Mouse (Mus musculus) neural tube, embryonic 12.5 days (tissue): ENCODE measurements at regions not wholly inside any gene's neighbourhood (a gene's known extent, or its start where the extent isn't known, plus 50 kb on each side); places are given as distances from the start of the nearest gene placed in this dataset.

Source experiments
- ATAC-seq: fragments of 200-750 bp; cut with Nextera tagmentation; 2 replicates; pipeline ENCODE4 v1.8.0; 2017; ENCODE audit warnings: low read depth, mild to moderate bottlenecking, moderate TSS enrichment, moderate library complexity; ENCODE audit not compliant: low FRiP score
- H3K27ac ChIP-seq: fragments of 300-500 bp; sonication (generic); 2 replicates; pipeline ENCODE4 v1.5.1; 2016
- H3K27me3 ChIP-seq: fragments of 300-500 bp; sonication (generic); replicated peaks from 2 replicates; pipeline ENCODE4 v1.6.1; 2016; ENCODE audit warnings: mild to moderate bottlenecking
- H3K36me3 ChIP-seq: fragments of 300-500 bp; sonication (generic); 2 replicates; pipeline ENCODE4 v1.6.1; 2016; ENCODE audit warnings: mild to moderate bottlenecking
- H3K4me1 ChIP-seq: fragments of 300-500 bp; sonication (generic); 2 replicates; pipeline ENCODE4 v1.6.1; 2016
- H3K4me2 ChIP-seq: fragments of 300-500 bp; sonication (generic); replicated peaks from 2 replicates; pipeline ENCODE4 v1.6.1; 2016; ENCODE audit warnings: mild to moderate bottlenecking
- H3K4me3 ChIP-seq: fragments of 300-500 bp; sonication (generic); 2 replicates; pipeline ENCODE4 v1.5.1; 2016
- H3K9ac ChIP-seq: fragments of 300-500 bp; sonication (generic); 2 replicates; pipeline ENCODE4 v1.6.1; 2016; ENCODE audit warnings: mild to moderate bottlenecking
- H3K9me3 ChIP-seq: fragments of 300-500 bp; sonication (generic); 2 replicates; pipeline ENCODE4 v1.6.1; 2016; ENCODE audit warnings: mild to moderate bottlenecking
- WGBS: fragments of 180-500 bp; shearing (Covaris S2); methylation state at CpG from one replicate; pipeline ENCODE4 v1.1.7; 2016; 5-methylcytosine and 5-hydroxymethylcytosine counted together

DNA sequence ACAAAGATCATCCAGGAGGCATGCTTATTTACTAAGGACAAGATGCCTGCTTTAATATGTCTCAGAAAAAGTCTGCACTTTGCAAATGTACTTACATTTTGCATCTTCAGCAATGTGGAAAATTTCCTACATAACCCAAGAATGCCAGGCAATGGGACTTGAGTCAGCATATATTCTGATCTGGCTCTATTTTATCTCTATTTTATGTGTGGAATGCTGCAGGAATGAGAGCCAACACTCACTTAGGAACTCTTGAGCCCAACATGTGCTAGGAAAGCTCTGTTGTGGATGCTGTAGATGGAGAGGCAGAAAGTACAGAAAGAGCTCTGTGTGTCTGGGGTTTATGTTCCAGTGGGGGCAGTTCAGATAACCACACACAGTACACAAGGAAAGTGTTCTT, 99.0 kb upstream of the Cd93 start:
- Histone ChIP-seq H3K4me2 (no peak overlapping the region), H3K4me3 (no peak overlapping the region), H3K9ac (no peak overlapping the region), H3K27me3 (no peaks in the 10 kb centered on the region), H3K27ac (no peak overlapping the region), H3K36me3 (no peaks in the 10 kb centered on the region), H3K9me3 (no peaks in the 10 kb centered on the region), H3K4me1 (no peaks in the 10 kb centered on the region)
- ATAC-seq = no peak

DNA sequence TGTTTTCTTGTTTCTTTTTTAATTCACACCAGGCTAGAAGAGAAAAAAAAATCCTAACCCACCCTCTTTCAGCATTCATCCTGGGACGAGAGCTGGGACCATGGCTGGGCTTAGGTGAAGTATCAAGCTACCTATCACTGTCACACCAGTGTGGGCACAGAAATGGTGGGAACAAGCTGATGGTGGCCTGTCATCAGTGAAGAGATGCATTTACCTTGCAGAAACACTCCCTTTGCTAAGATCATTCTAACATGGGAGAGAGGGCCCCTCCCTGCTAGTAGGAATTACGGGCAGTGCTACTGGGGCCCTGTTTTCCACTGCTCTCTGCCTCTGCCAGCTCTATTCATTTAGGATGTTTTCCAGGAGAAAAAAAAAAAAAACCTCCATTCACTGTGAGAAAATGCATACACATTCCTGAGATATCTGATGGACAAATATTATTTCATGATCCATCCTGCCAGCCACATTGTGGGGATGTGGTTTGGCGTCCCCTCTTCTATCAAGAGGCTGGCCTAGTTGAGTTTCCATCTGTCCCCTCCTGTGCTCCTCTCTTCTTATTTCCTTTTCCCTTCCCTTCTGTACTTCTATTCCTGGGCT, 94.6 kb upstream of the Cd93 start:
- no peak overlapping the region for H3K4me3 ChIP-seq
- no peak for ATAC-seq
- H3K4me1 ChIP-seq = no peaks in the 10 kb centered on the region
- no peak overlapping the region for H3K27ac ChIP-seq
- H3K9me3 ChIP-seq = no peaks in the 10 kb centered on the region
- WGBS = 88% methylated on average over 3 of the region's 3 CpGs
- H3K4me2 ChIP-seq = no peak overlapping the region
- no peaks in the 10 kb centered on the region for H3K27me3 ChIP-seq
- H3K36me3 ChIP-seq = no peaks in the 10 kb centered on the region
- H3K9ac ChIP-seq = no peak overlapping the region

DNA sequence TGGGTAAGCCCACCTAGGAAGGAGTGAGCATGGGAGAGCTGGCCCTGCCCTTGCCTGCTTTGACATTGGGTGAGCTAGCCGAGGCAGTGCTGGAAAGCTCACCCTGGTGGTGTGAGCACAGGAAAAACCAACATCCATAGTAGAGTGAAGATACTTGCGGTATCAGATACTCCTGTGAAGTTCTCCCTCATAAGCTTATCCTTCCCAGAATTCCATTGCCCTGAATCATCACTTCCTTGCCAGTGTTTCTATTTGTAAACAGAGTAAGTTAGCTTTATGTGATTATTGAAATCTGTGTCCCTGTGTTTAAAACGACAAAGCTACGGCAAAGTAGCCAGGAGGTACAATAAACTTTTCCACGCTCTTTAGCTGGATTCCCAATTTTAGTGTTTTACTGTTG, 93.9 kb upstream of the Cd93 start:
- Histone ChIP-seq H3K27me3 (no peaks in the 10 kb centered on the region), H3K4me1 (no peaks in the 10 kb centered on the region), H3K27ac (no peak overlapping the region), H3K4me2 (no peak overlapping the region), H3K9me3 (no peaks in the 10 kb centered on the region), H3K36me3 (no peaks in the 10 kb centered on the region), H3K4me3 (no peak overlapping the region), H3K9ac (no peak overlapping the region)
- 86% methylated on average over 5 of the region's 5 CpGs for WGBS
- ATAC-seq = no peak

DNA sequence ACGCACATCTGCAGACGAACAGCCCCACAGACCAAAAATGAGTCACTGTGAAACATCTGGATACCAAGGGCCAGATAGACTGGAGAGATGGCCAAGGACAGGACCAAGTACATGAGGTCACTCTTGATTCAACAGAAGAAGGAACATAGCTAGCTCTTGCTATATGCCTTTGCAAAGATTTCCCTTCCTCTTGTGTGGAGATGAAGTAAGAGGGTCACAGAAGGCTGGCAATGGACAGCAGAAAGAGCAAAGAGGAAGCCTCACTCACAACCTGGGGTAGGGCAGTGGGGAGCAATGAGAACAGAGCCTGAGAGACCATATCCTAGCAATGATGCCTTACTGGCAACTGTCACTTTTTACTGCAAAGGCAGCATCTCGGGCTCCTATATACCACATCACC, 93.2 kb upstream of the Cd93 start:
- no peak overlapping the region for H3K4me3 ChIP-seq
- no peaks in the 10 kb centered on the region for H3K27me3 ChIP-seq
- no peaks in the 10 kb centered on the region for H3K4me1 ChIP-seq
- no peaks in the 10 kb centered on the region for H3K36me3 ChIP-seq
- H3K9ac ChIP-seq = no peak overlapping the region
- no peak for ATAC-seq
- no peaks in the 10 kb centered on the region for H3K9me3 ChIP-seq
- H3K27ac ChIP-seq = no peak overlapping the region
- H3K4me2 ChIP-seq = no peak overlapping the region
- WGBS = 87% methylated on average over 3 of the region's 3 CpGs

DNA sequence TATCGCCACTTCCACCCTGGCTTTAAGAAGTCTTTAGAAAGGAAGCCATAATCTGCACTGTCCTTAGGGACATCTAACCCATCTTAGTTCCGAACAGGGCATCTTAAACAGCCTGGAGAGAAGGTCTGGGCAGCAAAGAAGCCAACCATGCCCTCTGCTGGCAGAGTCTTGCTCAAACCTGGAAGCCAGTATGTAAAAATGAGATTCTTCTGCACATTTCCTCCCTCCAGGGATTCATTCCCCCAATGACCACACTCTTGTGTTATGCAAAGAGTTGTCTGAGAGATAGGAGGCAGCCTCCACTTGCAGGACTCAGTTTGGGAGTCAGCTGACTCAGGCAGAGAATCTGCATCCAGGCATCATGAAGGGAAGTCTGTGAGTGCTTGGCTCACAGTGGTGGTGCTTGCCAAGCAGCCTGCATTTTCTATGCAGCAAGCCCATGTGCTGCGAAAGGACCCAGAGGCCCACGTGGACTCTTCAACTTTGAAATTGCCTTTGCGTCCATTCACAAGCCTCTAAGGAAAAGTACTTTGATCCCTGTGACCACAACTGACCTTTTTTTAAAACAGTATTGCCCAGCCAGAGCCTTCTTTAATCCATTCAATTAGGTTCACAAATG, 92.3 kb upstream of the Cd93 start:
- Histone ChIP-seq H3K9ac (no peak overlapping the region), H3K27me3 (no peaks in the 10 kb centered on the region), H3K9me3 (no peaks in the 10 kb centered on the region), H3K4me3 (no peak overlapping the region), H3K4me1 (no peaks in the 10 kb centered on the region), H3K27ac (no peak overlapping the region), H3K4me2 (no peak overlapping the region), H3K36me3 (no peaks in the 10 kb centered on the region)
- ATAC-seq = no peak
- 55% methylated on average over 5 of the region's 5 CpGs for WGBS

DNA sequence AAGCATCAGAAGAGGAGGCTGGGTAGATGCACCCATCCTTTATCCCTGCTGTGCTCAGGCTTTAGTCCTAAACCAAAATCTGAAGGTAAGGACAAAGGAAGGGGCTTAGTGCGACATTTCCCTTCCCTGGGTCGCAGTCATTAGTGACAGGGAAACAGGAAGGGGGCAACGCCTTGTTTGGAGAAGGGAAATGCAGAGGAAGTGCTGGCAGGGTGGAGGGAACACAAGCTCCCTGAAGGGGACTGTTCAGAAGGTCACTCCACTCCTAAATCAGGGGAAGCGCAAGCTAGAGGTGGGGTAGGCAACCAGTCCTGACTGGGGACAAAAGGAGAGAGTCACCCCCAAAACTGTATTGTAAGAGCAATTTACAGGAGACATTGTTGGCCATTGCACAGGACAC, 88.7 kb upstream of the Cd93 start:
- no peaks in the 10 kb centered on the region for H3K36me3 ChIP-seq
- H3K4me1 ChIP-seq = no peaks in the 10 kb centered on the region
- H3K4me2 ChIP-seq = no peak overlapping the region
- H3K4me3 ChIP-seq = no peak overlapping the region
- H3K27me3 ChIP-seq = no peaks in the 10 kb centered on the region
- H3K9ac ChIP-seq = no peak overlapping the region
- H3K9me3 ChIP-seq = no peaks in the 10 kb centered on the region
- no peak overlapping the region for H3K27ac ChIP-seq
- 62% methylated on average over 4 of the region's 4 CpGs for WGBS
- ATAC-seq = no peak

DNA sequence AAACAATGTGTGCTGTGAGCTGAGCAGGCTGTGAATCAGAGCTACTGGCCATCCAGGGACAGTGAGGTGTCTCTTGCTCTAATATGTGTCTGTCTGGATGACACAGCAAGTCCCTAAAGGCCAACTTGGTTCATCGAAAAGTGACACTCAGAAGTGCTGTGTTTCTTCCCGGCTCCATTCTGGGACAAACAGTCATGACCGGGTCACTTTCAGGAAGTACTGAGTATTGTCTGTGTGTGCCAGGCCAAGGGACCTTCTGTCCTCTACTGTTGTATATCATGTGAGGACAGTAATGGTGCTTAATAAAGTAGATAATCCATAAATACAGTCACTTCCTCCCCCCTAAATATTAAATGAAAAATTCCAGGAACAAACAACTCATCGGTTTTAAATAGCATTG, 87.2 kb upstream of the Cd93 start:
- Histone ChIP-seq H3K4me3 (no peak overlapping the region), H3K4me2 (no peak overlapping the region), H3K4me1 (no peaks in the 10 kb centered on the region), H3K9me3 (no peaks in the 10 kb centered on the region), H3K9ac (no peak overlapping the region), H3K27ac (no peak overlapping the region), H3K27me3 (no peaks in the 10 kb centered on the region), H3K36me3 (no peaks in the 10 kb centered on the region)
- ATAC-seq = no peak
- 70% methylated on average over 4 of the region's 4 CpGs for WGBS

DNA sequence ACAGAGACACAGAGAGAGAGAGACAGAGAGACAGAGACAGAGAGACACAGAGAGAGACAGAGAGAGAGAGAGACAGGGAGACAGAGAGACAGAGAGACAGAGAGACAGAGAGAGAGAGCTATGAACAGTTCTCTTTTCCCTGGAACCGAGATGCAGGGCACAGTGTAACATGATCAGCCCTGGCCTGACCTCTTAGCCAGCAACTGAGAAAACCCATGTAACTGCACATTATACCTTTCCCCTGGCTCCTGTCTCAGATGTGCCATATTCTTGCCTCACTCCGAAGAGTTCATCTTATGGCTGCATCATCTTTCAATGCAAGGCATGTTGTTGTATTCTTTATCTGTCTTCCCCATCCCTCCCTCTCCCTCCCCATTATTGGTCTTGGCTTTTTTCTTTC, 86.5 kb upstream of the Cd93 start:
- Histone ChIP-seq H3K27ac (no peak overlapping the region), H3K27me3 (no peaks in the 10 kb centered on the region), H3K9ac (no peak overlapping the region), H3K4me3 (no peak overlapping the region), H3K4me1 (no peaks in the 10 kb centered on the region), H3K36me3 (no peaks in the 10 kb centered on the region), H3K4me2 (no peak overlapping the region), H3K9me3 (no peaks in the 10 kb centered on the region)
- no peak for ATAC-seq
- whole genome bisulfite sequencing = 62% methylated on average over 2 of the region's 2 CpGs

DNA sequence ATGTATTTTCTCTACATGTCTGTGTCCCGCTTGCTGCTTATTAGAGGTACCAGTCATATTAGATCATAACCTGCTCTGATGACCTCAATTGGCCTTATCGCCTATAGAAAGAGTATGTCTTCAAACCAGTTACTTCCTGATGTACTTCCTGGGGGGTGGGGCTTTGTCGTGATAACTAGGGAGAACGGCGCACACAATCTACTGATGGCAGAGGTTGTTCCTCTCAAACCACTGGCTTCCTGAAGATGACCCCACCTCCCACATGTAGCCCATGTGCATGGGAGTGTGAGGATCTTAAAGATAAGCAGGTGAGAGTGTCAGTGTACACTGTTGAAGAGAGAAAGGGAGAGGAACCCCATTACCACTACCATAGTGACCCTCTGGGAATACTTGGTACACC, 84.4 kb upstream of the Cd93 start:
- Histone ChIP-seq H3K4me2 (no peak overlapping the region), H3K27ac (no peak overlapping the region), H3K36me3 (no peaks in the 10 kb centered on the region), H3K4me3 (no peak overlapping the region), H3K9me3 (no peaks in the 10 kb centered on the region), H3K9ac (no peak overlapping the region), H3K4me1 (no peaks in the 10 kb centered on the region), H3K27me3 (no peaks in the 10 kb centered on the region)
- ATAC-seq = no peak
- WGBS = 92% methylated on average over 5 of the region's 5 CpGs

DNA sequence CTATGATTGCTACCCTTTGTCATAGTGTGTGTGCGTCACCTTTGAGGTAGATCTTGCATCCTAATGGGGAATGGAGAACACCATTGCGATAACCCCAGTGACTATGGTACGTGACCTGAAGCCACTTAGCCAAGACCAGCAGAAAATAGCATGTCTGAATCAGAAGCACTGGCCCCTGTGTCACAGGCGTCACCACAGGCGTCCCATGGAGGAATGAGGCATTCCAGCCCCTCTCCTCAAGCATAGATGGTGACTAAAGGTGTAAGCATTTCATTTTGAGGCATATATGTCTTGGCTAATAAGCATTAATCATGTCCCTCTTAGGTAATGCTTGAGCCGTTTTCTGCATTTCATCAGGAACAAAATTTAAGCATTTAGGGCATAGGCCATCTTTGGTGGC, 82.1 kb upstream of the Cd93 start:
- H3K27ac ChIP-seq = no peak overlapping the region
- no peaks in the 10 kb centered on the region for H3K27me3 ChIP-seq
- no peaks in the 10 kb centered on the region for H3K36me3 ChIP-seq
- no peak overlapping the region for H3K4me2 ChIP-seq
- no peak overlapping the region for H3K9ac ChIP-seq
- H3K4me3 ChIP-seq = no peak overlapping the region
- ATAC-seq = no peak
- WGBS = 89% methylated on average over 6 of the region's 6 CpGs
- no peaks in the 10 kb centered on the region for H3K4me1 ChIP-seq
- H3K9me3 ChIP-seq = no peaks in the 10 kb centered on the region

DNA sequence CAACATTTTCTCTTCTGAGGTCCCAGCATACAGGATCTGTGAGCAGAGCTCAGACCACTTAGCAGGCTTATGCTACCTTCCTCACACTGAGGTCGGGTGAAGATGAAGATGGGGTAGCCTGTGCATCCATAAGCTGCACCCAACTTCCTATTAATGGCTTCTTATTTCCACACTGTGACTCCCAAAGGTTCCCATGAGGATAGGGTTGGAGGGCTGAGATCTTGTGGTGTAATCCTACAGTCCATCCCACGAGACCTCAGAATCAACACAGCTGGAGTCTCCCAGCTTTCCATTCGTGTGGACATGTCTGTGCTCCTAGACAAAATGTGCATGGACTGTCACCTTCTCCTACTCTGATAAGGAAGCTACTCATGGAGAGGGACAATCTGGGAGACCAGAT, 80.0 kb upstream of the Cd93 start:
- ATAC-seq = no peak
- 85% methylated on average over 3 of the region's 3 CpGs for WGBS
- no peaks in the 10 kb centered on the region for H3K36me3 ChIP-seq

DNA sequence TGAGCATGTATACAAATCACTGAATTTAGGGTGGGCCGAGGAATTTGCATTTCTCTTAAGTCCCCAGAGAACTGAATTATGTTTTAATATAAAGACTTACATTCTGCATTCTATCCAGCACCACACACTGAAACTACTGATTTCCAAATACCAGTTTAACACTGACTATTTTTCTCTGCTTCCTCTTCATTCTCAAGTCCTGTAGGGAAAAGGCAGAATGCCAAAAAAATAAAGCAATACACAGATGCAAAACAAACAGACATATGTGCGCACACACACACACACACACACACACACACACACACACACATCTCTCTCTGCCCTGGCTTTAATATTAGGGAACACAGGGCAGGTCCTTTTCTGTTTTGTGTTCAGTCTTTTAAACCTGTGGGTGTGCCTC, 79.6 kb upstream of the Cd93 start:
- Histone ChIP-seq H3K9ac (no peak overlapping the region), H3K27ac (no peak overlapping the region), H3K4me1 (no peaks in the 10 kb centered on the region), H3K27me3 (no peaks in the 10 kb centered on the region), H3K9me3 (no peaks in the 10 kb centered on the region), H3K4me3 (no peak overlapping the region), H3K4me2 (no peak overlapping the region), H3K36me3 (no peaks in the 10 kb centered on the region)
- 86% methylated on average over 2 of the region's 2 CpGs for WGBS
- no peak for ATAC-seq

More for the DNA sequence above, 80.0 kb upstream of the Cd93 start:
- Histone ChIP-seq H3K4me3 (no peak overlapping the region), H3K9ac (no peak overlapping the region), H3K27me3 (no peaks in the 10 kb centered on the region), H3K27ac (no peak overlapping the region), H3K4me1 (no peaks in the 10 kb centered on the region), H3K9me3 (no peaks in the 10 kb centered on the region), H3K4me2 (no peak overlapping the region)

DNA sequence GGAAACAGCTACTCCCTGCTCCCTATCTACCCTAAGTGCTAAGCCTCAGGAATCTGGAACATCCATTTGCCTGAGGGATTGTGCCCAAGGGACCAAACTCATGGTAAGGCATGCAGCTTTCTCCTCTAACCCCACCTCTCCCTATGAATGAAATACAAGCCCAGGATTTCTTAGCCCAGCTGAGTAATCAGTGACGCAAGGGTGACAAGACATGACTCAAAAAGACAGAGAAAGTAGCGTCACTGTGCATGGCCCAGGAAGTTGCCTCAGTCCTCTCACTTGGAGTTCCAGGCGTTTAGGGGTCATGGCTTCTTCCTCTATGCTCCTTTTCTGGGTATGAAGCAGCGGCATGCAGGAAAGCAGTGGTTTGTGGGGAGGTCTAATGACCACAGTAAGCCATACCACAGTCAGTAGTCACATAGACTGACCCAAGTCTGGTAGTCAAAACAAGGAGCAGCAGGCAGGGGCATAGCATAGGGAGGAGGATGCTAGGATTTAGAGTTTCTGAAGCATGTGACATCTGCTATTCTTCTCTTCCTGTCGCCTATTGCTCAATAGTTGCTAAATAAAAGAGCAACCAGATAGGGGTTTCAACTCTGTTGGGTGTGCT, 78.7 kb upstream of the Cd93 start:
- Histone ChIP-seq H3K4me1 (no peaks in the 10 kb centered on the region), H3K27me3 (no peaks in the 10 kb centered on the region), H3K4me2 (no peak overlapping the region), H3K9me3 (no peaks in the 10 kb centered on the region), H3K27ac (no peak overlapping the region), H3K36me3 (no peaks in the 10 kb centered on the region), H3K4me3 (no peak overlapping the region), H3K9ac (no peak overlapping the region)
- 74% methylated on average over 5 of the region's 5 CpGs for WGBS
- ATAC-seq = no peak
